Mouse (Mus musculus) myocyte (in vitro differentiated cells): Measurements from ENCODE around the gene Frmd8. TPM values are rescaled to one million over a fixed set of nuclear protein-coding genes. Genes with fewer than 3 reads are reported as not detected.

Experiments used
- H3K27me3 ChIP-seq: one replicate; pipeline ENCODE4 v1.6.1; 2011; ENCODE audit not compliant: control insufficient read depth, insufficient read depth, insufficient read length
- H3K36me3 ChIP-seq: one replicate; pipeline ENCODE4 v1.6.1; 2011; ENCODE audit not compliant: control insufficient read depth, insufficient read depth
- H3K4me2 ChIP-seq: one replicate; pipeline ENCODE4 v1.6.1; 2011; ENCODE audit warnings: low read depth, control low read depth
- H3K4me3 ChIP-seq: one replicate; pipeline ENCODE4 v1.5.1; 2011; ENCODE audit warnings: mild to moderate bottlenecking, control low read depth, moderate library complexity
- H3K79me2 ChIP-seq: one replicate; pipeline ENCODE4 v1.6.1; 2011; ENCODE audit not compliant: control insufficient read depth, insufficient read depth
- H3ac ChIP-seq: one replicate; pipeline ENCODE4 v1.6.1; 2011; ENCODE audit not compliant: control insufficient read depth, insufficient read length
- CEBPB ChIP-seq: IDR thresholded peaks from 2 replicates; pipeline ENCODE4 v1.6.1; 2011; ENCODE audit warnings: mild to moderate bottlenecking, moderate library complexity; ENCODE audit not compliant: poor library complexity, insufficient read depth, severe bottlenecking
- E2F4 ChIP-seq: IDR thresholded peaks from one replicate; pipeline ENCODE4 v1.6.1; 2011; ENCODE audit warnings: mild to moderate bottlenecking, control low read depth, moderate library complexity; ENCODE audit not compliant: insufficient read depth
- MAX ChIP-seq: IDR thresholded peaks from one replicate; pipeline ENCODE4 v1.6.1; 2011; ENCODE audit warnings: low read depth, mild to moderate bottlenecking, control low read depth
- MYOD1 ChIP-seq, 3 experiments: IDR thresholded peaks; one replicate each; pipeline ENCODE4 v1.6.1; 2011; ENCODE audit warnings: control low read depth in 2 of 3, low read depth in 2 of 3, mild to moderate bottlenecking in 2 of 3, moderate library complexity in 1 of 3; ENCODE audit not compliant: insufficient read length in 2 of 3, control insufficient read depth in 1 of 3
- MYOG ChIP-seq, 3 experiments: IDR thresholded peaks; one replicate each; pipeline ENCODE4 v1.6.1; 2011; ENCODE audit warnings: control low read depth in 2 of 3, low read depth in 2 of 3, mild to moderate bottlenecking in 2 of 3; ENCODE audit not compliant: insufficient read length in 2 of 3, control insufficient read depth in 1 of 3, insufficient read depth in 1 of 3
- POLR2A ChIP-seq: IDR thresholded peaks from one replicate; pipeline ENCODE4 v1.6.1; 2011; ENCODE audit warnings: low read depth, mild to moderate bottlenecking, control low read depth, moderate library complexity; ENCODE audit not compliant: insufficient read length
- POLR2AphosphoS2 ChIP-seq: IDR thresholded peaks from one replicate; pipeline ENCODE4 v1.6.1; 2011; ENCODE audit warnings: low read depth, control low read depth; ENCODE audit not compliant: insufficient read length
- REST ChIP-seq: IDR thresholded peaks from one replicate; pipeline ENCODE4 v1.6.1; 2011; ENCODE audit warnings: mild to moderate bottlenecking, control low read depth, moderate library complexity; ENCODE audit not compliant: insufficient read depth, insufficient read length
- SRF ChIP-seq: IDR thresholded peaks from one replicate; pipeline ENCODE4 v1.6.1; 2011; ENCODE audit warnings: low read depth; ENCODE audit not compliant: control insufficient read depth, insufficient read length
- TCF12 ChIP-seq: IDR thresholded peaks from one replicate; pipeline ENCODE4 v1.6.1; 2011; ENCODE audit warnings: mild to moderate bottlenecking, control low read depth; ENCODE audit not compliant: poor library complexity, insufficient read depth, severe bottlenecking
- TCF3 ChIP-seq: IDR thresholded peaks from one replicate; pipeline ENCODE4 v1.6.1; 2011; ENCODE audit warnings: low read depth, control low read depth; ENCODE audit not compliant: insufficient read length
- USF1 ChIP-seq: IDR thresholded peaks from one replicate; pipeline ENCODE4 v1.6.1; 2011; ENCODE audit warnings: low read depth, mild to moderate bottlenecking, control low read depth, moderate library complexity
- polyA plus RNA-seq: library from polyadenylated mRNA; unstranded; fragments of >200 nt; fragmentation: generic; extraction: Trizol; gene quantifications from one replicate; pipeline ENCODE4 v1.2.1, GENCODE M21; 2012; ENCODE audit warnings: missing spikeins

Gene Frmd8
- polyA plus RNA-seq, 1 experiment, result 22.3 TPM

DNA sequence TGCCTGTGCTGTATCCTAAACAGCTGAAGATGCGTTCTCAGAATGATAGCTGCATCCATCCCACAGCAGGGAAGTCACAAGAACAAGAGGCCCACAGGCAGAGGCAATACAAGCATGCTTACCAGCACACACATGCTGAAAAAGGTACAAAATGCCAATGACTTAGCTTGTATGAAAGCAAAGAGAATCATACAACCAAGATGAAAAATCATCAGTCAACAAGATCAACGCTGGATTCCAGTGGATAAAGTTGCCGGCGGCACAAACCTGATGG, 36.2 kb downstream of the Frmd8 start:
- Histone ChIP-seq H3K36me3 (peaks cover 13% of the 10 kb centered on the region), H3ac (no peak overlapping the region), H3K79me2 (peaks cover 78% of the 10 kb centered on the region), H3K27me3 (no peaks in the 10 kb centered on the region), H3K4me3 (peak overlapping the region; percentile 100), H3K4me2 (peak overlapping the region; percentile 87)
- TF ChIP-seq REST, result no peak
- TF ChIP-seq TCF3, result no peak
- no peak for TF ChIP-seq USF1
- peak; percentile 57 for TF ChIP-seq POLR2A
- TF ChIP-seq CEBPB, result no peak
- peak; percentile 98 for TF ChIP-seq POLR2AphosphoS2
- TF ChIP-seq E2F4, result no peak

DNA sequence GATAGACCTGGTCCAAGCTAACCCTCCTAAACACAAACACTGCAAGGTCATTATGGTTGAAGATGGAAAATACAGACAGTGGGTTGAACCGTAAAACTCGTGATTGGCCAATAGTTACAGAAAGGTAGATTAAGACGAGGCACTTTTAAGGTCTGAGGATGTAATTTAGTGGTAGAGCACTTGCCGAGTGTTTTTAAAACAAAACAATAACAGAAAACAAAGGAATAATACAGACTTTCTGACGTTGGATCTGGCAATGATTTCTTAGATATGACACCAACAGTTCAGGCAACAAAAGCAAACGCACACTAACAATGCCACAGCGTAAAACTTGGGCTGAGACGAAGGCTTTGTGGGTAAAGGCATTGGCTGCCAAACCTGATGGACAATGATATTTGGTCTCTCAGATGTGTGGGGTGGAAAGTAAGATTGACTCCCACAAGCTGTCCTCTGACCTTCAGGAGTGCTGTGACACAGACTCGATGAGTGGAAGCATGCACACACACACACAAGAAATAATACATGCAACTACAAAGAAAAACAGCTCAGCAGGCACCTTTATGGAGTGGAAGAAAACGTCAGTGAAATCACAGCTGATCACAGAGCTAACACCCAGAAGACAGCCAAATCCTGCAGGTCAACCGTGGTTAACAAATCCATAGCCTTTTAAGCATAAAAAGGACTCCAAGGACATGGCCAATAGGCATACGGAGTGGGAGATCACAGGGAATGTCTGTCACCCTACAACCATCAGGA, 36.8 kb downstream of the Frmd8 start:
- TF ChIP-seq CEBPB (no peak), SRF (no peak), POLR2A (peak; percentile 58), POLR2AphosphoS2 (peak; percentile 78)
- H3K4me3 ChIP-seq, result peak overlapping the region; percentile 100
- no peaks in the 10 kb centered on the region for H3K27me3 ChIP-seq
- H3K79me2 ChIP-seq, result peaks cover 77% of the 10 kb centered on the region
- H3ac ChIP-seq, result no peak overlapping the region
- H3K36me3 ChIP-seq, result peaks cover 13% of the 10 kb centered on the region
- H3K4me2 ChIP-seq, result peak overlapping the region; percentile 87

DNA sequence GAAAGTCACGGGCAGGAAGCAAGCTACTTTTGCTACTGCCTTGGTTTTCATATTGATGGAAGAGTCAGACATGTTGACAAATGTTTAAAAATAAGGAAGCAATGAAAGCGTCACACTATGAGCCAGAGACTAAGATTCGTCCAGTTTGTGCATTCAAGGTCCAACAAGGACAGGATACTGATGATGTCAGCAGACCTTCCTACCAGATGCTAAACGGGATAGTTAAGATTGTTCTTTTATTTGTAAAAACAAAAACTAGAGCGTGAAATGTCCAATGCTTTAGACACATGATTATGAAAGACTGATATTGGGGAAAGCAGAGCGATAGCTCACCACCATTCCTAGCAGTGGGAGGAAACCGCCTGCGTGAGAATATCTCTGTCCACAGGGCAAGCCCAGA, 37.5 kb downstream of the Frmd8 start:
- Histone ChIP-seq H3K27me3 (no peaks in the 10 kb centered on the region), H3ac (no peak overlapping the region), H3K36me3 (peaks cover 8% of the 10 kb centered on the region), H3K79me2 (peaks cover 70% of the 10 kb centered on the region), H3K4me3 (peak overlapping the region; percentile 100), H3K4me2 (peak overlapping the region; percentile 87)
- no peak for TF ChIP-seq TCF3
- peak; percentile 53 for TF ChIP-seq POLR2AphosphoS2

DNA sequence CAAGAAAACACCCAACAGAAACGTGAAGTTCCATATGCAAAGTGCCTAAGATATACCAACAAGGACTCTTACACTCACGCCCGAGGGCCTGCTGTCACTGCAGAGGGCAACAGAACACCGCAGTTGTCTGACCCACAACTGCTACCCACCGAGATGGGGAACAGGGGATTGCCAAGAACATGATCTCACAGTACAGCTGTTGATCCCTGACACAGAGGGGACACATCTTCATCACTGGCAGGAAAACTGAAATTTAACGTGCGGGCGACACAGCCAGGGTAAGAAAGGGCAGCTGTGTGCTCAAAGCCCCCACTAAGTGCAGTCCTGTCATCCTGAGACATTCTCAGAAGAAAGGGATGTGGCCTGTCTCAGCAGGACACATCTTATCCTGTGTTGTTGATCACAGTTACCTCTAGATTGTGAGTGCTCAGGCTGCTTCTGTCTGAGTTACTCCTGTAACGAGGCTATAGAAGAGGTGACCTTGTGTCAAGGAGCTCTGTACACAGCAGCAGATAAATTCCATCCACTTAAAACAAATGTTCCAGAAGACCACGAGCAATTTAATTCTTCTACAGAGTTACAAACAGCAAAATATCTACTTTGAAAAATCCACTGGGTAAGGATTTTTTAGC, 38.0 kb downstream of the Frmd8 start:
- Histone ChIP-seq H3K4me2 (peak overlapping the region; percentile 87), H3K4me3 (peak overlapping the region; percentile 100), H3K79me2 (peaks cover 64% of the 10 kb centered on the region), H3K36me3 (peaks cover 3% of the 10 kb centered on the region), H3ac (no peak overlapping the region), H3K27me3 (no peaks in the 10 kb centered on the region)
- no peak for TF ChIP-seq USF1
- TF ChIP-seq POLR2A, result peak; percentile 75
- TF ChIP-seq E2F4, result no peak
- no peak for TF ChIP-seq SRF
- TF ChIP-seq REST, result no peak
- no peak for TF ChIP-seq CEBPB
- no peak for TF ChIP-seq MAX
- peak; percentile 13 to 81 (median 79) for TF ChIP-seq MYOD1 (IDR thresholded peaks at IDR 0.05; ENCODE audit: control insufficient read depth in 1 of 3, insufficient read length in 2 of 3, low read depth in 2 of 3)
- no peak for TF ChIP-seq TCF3
- TF ChIP-seq MYOG (IDR thresholded peaks at IDR 0.05; ENCODE audit: control insufficient read depth in 1 of 3, insufficient read depth in 1 of 3, insufficient read length in 2 of 3, low read depth in 2 of 3), result peak; percentile 56 to 79 (median 74)
- peak; percentile 99 for TF ChIP-seq POLR2AphosphoS2
- TF ChIP-seq TCF12, result no peak

DNA sequence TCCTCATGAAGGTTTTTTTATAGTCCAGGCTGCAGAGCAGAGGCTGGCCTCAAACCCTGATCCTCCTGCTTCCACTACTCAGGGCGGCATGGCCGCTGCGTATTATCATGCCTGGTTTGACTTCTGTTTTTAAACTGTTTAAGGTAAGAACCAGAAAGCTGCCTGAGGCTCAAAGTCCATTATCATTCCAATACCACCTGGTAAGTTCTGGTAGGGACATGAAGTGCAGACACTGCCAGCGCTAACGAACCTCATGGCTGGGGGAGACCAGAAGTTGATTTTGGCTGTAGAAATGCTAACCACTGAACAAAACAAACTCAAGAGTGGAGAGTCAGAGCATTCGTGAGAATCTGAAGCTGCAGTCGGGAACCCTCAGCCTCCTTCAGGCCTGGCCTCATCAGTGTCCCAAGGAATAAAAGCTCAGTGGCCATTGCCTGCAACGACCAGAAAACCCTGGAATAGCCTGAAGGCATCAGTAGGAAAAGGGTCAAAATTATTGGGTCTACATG, 39.1 kb downstream of the Frmd8 start:
- peak overlapping the region; percentile 100 for H3K4me3 ChIP-seq
- peaks cover 60% of the 10 kb centered on the region for H3K79me2 ChIP-seq
- H3K36me3 ChIP-seq, result no peaks in the 10 kb centered on the region
- TF ChIP-seq MYOD1 (IDR thresholded peaks at IDR 0.05; ENCODE audit: control insufficient read depth in 1 of 3, insufficient read length in 2 of 3, low read depth in 2 of 3) (no peak), USF1 (no peak), POLR2A (peak; percentile 38), POLR2AphosphoS2 (peak; percentile 58), TCF12 (no peak), SRF (no peak), TCF3 (no peak), MAX (no peak), REST (no peak)
- no peaks in the 10 kb centered on the region for H3K27me3 ChIP-seq
- H3ac ChIP-seq, result no peak overlapping the region
- peak overlapping the region; percentile 87 for H3K4me2 ChIP-seq
